Mouse (Mus musculus): Measurements from ENCODE around the gene Dgkd.

Gene Dgkd

GRCm38 (mm10) chr1:87935546-87935945 lies 82.5 kb downstream of the Dgkd start:
- DNase-seq (ENCODE audit: low read depth), result no peak

DNA sequence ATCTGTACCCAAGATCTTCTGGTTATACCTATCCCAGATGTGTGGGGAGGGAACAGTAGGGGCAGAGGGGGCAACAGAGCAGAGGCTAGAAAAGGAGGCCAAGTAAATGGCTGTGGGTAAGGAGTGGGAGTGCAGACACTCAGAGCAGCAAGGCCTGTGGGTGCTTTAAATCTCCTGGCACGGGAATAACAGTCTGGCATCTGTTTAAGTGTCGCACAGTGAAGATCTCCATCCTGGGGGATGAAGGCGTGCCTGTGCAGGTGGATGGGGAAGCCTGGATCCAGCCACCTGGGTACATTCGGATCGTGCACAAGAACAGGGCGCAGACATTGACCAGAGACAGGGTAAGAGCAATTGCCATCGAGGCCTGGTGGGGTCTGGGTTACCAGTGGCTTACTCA lies 83.0 kb downstream of the Dgkd start:
- DNase-seq (ENCODE audit: low read depth), result no peak

DNA sequence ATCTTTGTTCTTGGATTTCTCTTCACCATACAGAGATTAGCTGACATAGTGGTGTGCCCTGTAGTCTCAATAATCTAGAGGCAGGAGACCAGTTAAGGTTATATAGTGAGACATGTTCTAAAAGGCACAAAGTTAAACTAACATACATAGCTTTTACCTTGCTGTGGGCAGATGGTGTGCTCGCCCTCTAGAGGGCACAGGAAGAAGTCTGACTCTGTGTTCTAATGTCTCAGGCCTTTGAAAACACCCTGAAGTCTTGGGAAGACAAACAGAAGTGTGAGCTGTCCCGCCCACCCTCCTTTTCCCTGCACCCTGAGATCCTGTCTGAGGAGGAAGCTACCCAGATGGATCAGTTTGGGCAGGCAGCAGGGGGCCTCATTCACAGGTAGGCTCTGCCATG lies 83.4 kb downstream of the Dgkd start:
- no peak for DNase-seq (ENCODE audit: low read depth)

GRCm38 (mm10) chr1:87941765-87942164 lies 88.7 kb downstream of the Dgkd start:
- DNase-seq (ENCODE audit: low read depth), result no peak

DNA sequence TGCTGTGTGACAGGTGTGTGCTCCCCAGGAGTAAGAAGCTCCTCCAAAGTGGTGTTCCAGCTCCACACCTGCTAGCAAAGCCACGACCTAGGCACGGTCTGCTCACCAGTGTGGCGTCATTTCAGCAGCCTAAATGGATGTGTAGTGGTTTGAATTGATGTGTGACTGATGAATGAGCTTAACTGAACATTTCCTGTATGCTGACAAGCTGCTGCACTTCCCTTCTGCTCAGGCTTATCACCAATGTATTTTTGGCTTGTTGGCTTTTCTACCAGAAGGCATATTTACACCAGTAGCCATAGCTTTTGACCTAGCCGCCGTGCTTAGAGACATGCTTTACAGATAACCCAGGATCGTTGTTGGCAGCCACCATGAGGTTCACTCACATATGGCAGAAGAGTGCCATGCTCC lies 94.6 kb downstream of the Dgkd start:
- no peak for DNase-seq (ENCODE audit: low read depth)

GRCm38 (mm10) chr1:87951641-87952040 lies 98.6 kb downstream of the Dgkd start:
- no peak for DNase-seq (ENCODE audit: low read depth)

- DNase-seq (ENCODE audit: low read depth), result no peak
These were observed 100.0 kb downstream of the Dgkd start for GRCm38 (mm10) chr1:87953073-87953472.

- DNase-seq (ENCODE audit: low read depth), result no peak
These were observed 105.8 kb downstream of the Dgkd start for GRCm38 (mm10) chr1:87958931-87959330.

- no peak for DNase-seq (ENCODE audit: low read depth)
These were observed 106.4 kb downstream of the Dgkd start for GRCm38 (mm10) chr1:87959532-87959931.

DNA sequence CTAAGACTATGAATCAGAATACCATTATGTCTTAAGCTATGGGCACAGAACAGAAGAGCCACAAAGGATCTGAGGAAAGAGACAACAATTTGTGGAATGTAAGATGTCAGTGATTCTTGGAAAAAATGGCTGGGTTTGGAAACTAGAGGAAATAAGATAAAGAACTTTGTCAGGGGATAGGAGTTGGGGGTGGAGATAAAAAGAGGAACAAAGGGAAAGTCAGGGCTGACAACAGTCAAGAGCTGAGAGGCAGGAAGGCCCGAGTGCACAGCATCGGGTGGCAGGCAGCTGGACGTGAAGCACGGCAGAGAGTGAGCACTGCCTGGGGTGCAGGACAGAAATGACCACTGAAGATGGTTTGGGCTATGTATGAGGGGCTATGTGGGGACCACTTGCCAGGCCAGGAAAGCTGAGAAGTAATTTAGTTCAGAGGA lies 106.9 kb downstream of the Dgkd start:
- DNase-seq (ENCODE audit: low read depth), result peak; percentile 27

GRCm38 (mm10) chr1:87960752-87961151 lies 107.7 kb downstream of the Dgkd start:
- peak; percentile 16 for DNase-seq (ENCODE audit: low read depth)

- peak; percentile 90 for DNase-seq (ENCODE audit: low read depth)
These were observed 108.5 kb downstream of the Dgkd start for GRCm38 (mm10) chr1:87961459-87962167.

GRCm38 (mm10) chr1:87970381-87970780 lies 117.3 kb downstream of the Dgkd start:
- DNase-seq (ENCODE audit: low read depth), result no peak

- no peak for DNase-seq (ENCODE audit: low read depth)
These were observed 129.2 kb downstream of the Dgkd start for GRCm38 (mm10) chr1:87982291-87982690.

- DNase-seq (ENCODE audit: low read depth), result no peak
These were observed 139.6 kb downstream of the Dgkd start for GRCm38 (mm10) chr1:87992716-87993115.
